8 mouse cellular contexts compared by ENCODE assay signal in genomic region chr6:42261524-42262170, GRCm38 (mm10). TPM values are rescaled to one million over a fixed set of nuclear protein-coding genes. Genes with fewer than 3 reads are reported as not detected.
DNase-seq lines count a peak whose midpoint lies in the region; ATAC-seq and TF ChIP-seq lines count a peak whose summit lies in the region.
"Had no signal": no experiment of that assay in that cellular context is flagged by ENCODE, and none has a peak within 500 bp of the region (broad histone marks: within the 10 kb centered on the region; RNA-seq: fewer than 3 reads in every experiment).

Gene Tmem139 (plus strand): TSS chr6:42261970.

- H3K4me1 ChIP-seq in kidney, adult 2 months (ENCODE audit: control insufficient read depth, insufficient read depth, low read length) = peaks cover 2% of the 10 kb centered on the region; the same call in 1 of the 2 replicates
- peaks cover 38% of the 10 kb centered on the region for H3K4me1 ChIP-seq in liver, embryonic 13.5 days (replicated peaks)

- H3K9ac ChIP-seq in liver, embryonic 13.5 days = no peak within 1 kb of the TSS; the same call in 1 of the 2 replicates

- TF ChIP-seq POLR2A in kidney, adult 2 months (IDR thresholded peaks at IDR 0.05; ENCODE audit: low read depth, low read length) = no peak

- H3K27me3 ChIP-seq in kidney, adult 2 months (replicated peaks; ENCODE audit: control insufficient read depth, insufficient read depth, low read length) = no peaks in the 10 kb centered on the region
- no peaks in the 10 kb centered on the region for H3K27me3 ChIP-seq in liver, embryonic 13.5 days

- H3K9me3 ChIP-seq in liver, embryonic 13.5 days (replicated peaks) = no peaks in the 10 kb centered on the region

- TF ChIP-seq CTCF in kidney, adult 2 months (conservative IDR thresholded peaks at IDR 0.05; ENCODE audit: insufficient read depth, insufficient read length, low read depth, low read length) = no peak

- H3K27ac ChIP-seq in kidney, adult 2 months (ENCODE audit: insufficient read depth, low read depth, low read length) = peak within 1 kb of the TSS; percentile 62
- H3K27ac ChIP-seq in liver, embryonic 13.5 days = no peak within 1 kb of the TSS

- no peak for ATAC-seq in liver, embryonic 13.5 days (ENCODE audit: low read depth)

- H3K4me2 ChIP-seq in liver, embryonic 13.5 days = peak within 1 kb of the TSS; percentile 29; the same call in 1 of the 2 replicates

- WGBS in kidney, adult 2 months = 12% methylated on average over 20 of the region's 20 CpGs
- 32% methylated on average over 20 of the region's 20 CpGs for WGBS in liver, embryonic 13.5 days (ENCODE audit: insufficient replicate concordance)

- no peaks in the 10 kb centered on the region for H3K36me3 ChIP-seq in kidney, adult 2 months (ENCODE audit: control insufficient read depth, insufficient read depth, low read length)
- H3K36me3 ChIP-seq in liver, embryonic 13.5 days = no peaks in the 10 kb centered on the region

- H3K4me3 ChIP-seq in kidney, adult 2 months (ENCODE audit: insufficient read depth, low read depth, low read length) = peak within 1 kb of the TSS; percentile 34
- H3K4me3 ChIP-seq in liver, embryonic 13.5 days (replicated peaks) = no peak within 1 kb of the TSS

- peak; percentile 37 for DNase-seq in testis, postnatal 14 days (ENCODE audit: low spot score)
- DNase-seq in testis, postnatal 10 days (ENCODE audit: low spot score) = no peak
- DNase-seq in kidney, adult 2 months = peak; percentile 88
- no peak for DNase-seq in liver, embryonic 13.5 days
- no peak for DNase-seq in layer of hippocampus, postnatal 14 days (ENCODE audit: low spot score in 2 of 2)
- no peak for DNase-seq in cerebellum, postnatal 14 days
- DNase-seq in cerebellum, postnatal 10 days = no peak
- DNase-seq: thymus, postnatal 25 days had no signal

RNA-seq across cellular contexts. Expression of gene Tmem139, which starts in this region (rescaled TPM):
- polyA plus RNA-seq in kidney, adult 2 months (2012; rRNA removed) = 28.3 and 34.0 TPM in 2 replicates
- 0.12 TPM in 1 of 2 replicates, not detected in the other for polyA plus RNA-seq in liver, embryonic 13.5 days (2015; fragmentation: Nextera tagmentation; extraction: Ambion mirVana)
- total RNA-seq in layer of hippocampus, postnatal 14 days (2021) = not detected

Comparison
In these comparisons a context has a peak if more than half of its experiments do, and no peak if none do; other contexts are left out.
1. RNA of gene Tmem139 (polyA plus RNA-seq): 28.3 to 34.0 TPM in kidney, adult 2 months; 0.12 TPM in liver, embryonic 13.5 days; every median in the first group is over 10 times any median in the second.
2. DNase-seq: peak in testis, postnatal 14 days (single experiment) and kidney, adult 2 months (single experiment); none in testis, postnatal 10 days (single experiment), liver, embryonic 13.5 days (single experiment), layer of hippocampus, postnatal 14 days (0 of 2), cerebellum, postnatal 14 days (0 of 2) and cerebellum, postnatal 10 days (0 of 2).